Mouse (Mus musculus) brain, adult 2 months (tissue): ENCODE measurements around the gene Traf4.

Experiments used
- DNase-seq: peaks from one replicate; pipeline ENCODE4 v3.0.0; 2011; ENCODE audit warnings: low read depth, low spot score

Traf4 gene

GRCm38 (mm10) chr11:78182961-78183844, 17.8 kb upstream of the Traf4 start, which contains the start of gene Rpl23a:
Gene Rpl23a (minus strand): TSS chr11:78183584.
- DNase-seq: peak; percentile 97

GRCm38 (mm10) chr11:78182450-78182849, 17.1 kb upstream of the Traf4 start:
- no peak for DNase-seq

- DNase-seq: no peak
Measured at GRCm38 (mm10) chr11:78181830-78182357, 16.5 kb upstream of the Traf4 start.

- DNase-seq: no peak
Measured at GRCm38 (mm10) chr11:78180081-78180761, 14.8 kb upstream of the Traf4 start.

- no peak for DNase-seq
Measured at GRCm38 (mm10) chr11:78179438-78179999, 14.1 kb upstream of the Traf4 start.

- peak; percentile 77 for DNase-seq
Measured at GRCm38 (mm10) chr11:78178859-78179437, 13.6 kb upstream of the Traf4 start.

- DNase-seq: peak; percentile 94
Measured at GRCm38 (mm10) chr11:78177903-78178858, 12.8 kb upstream of the Traf4 start.

GRCm38 (mm10) chr11:78177437-78177836, 12.0 kb upstream of the Traf4 start:
- no peak for DNase-seq

- DNase-seq: no peak
Measured at GRCm38 (mm10) chr11:78176905-78177331, 11.5 kb upstream of the Traf4 start.

- peak; percentile 80 for DNase-seq
Measured at GRCm38 (mm10) chr11:78176402-78176862, 11.0 kb upstream of the Traf4 start, which contains the start of the genes Nek8 and Tlcd1. Gene Nek8 (minus strand): TSS chr11:78176675. Gene Tlcd1 (plus strand): TSS chr11:78176711.

GRCm38 (mm10) chr11:78175771-78176401, 10.5 kb upstream of the Traf4 start:
- DNase-seq: no peak

GRCm38 (mm10) chr11:78174506-78174905, 9.1 kb upstream of the Traf4 start:
- DNase-seq: no peak

GRCm38 (mm10) chr11:78172748-78173383, 7.5 kb upstream of the Traf4 start:
- DNase-seq: no peak

- no peak for DNase-seq
Measured at GRCm38 (mm10) chr11:78172034-78172747, 6.8 kb upstream of the Traf4 start.

GRCm38 (mm10) chr11:78171328-78171727, 5.9 kb upstream of the Traf4 start:
- DNase-seq: no peak

- no peak for DNase-seq
Measured at GRCm38 (mm10) chr11:78170306-78170705, 4.9 kb upstream of the Traf4 start.

- no peak for DNase-seq
Measured at GRCm38 (mm10) chr11:78168541-78169468, 3.4 kb upstream of the Traf4 start.
